Mouse (Mus musculus) brain, embryonic 14.5 days (tissue): ENCODE measurements at regions not wholly inside any gene's neighbourhood (a gene's known extent, or its start where the extent isn't known, plus 50 kb on each side); places are given as distances from the start of the nearest gene placed in this dataset.
A peak's percentile ranks its signal among the peaks of the same experiment; 100 is the strongest.

Experiments
- DNase-seq: peaks from one replicate; pipeline ENCODE4 v3.0.0-alpha.2; 2011; ENCODE audit warnings: low read depth
- CTCF ChIP-seq: fragments of 200-500 bp; IDR thresholded peaks from 2 replicates; pipeline ENCODE4 v1.5.1; 2012; ENCODE audit warnings: inconsistent platforms, mild to moderate bottlenecking, moderate library complexity, borderline replicate concordance; ENCODE audit not compliant: insufficient read depth, insufficient read length; ENCODE audit errors: extremely low read depth
- POLR2A ChIP-seq: fragments of 200-500 bp; IDR thresholded peaks from 2 replicates; pipeline ENCODE4 v1.6.1; 2012; ENCODE audit warnings: mild to moderate bottlenecking, inconsistent platforms, borderline replicate concordance; ENCODE audit not compliant: poor library complexity, insufficient read depth, insufficient read length, severe bottlenecking; ENCODE audit errors: extremely low read depth

GRCm38 (mm10) chr5:119204736-119205135 lies 465.7 kb upstream of the Tbx3 start:
- no peak for DNase-seq
- TF ChIP-seq CTCF (no peak), POLR2A (no peak)

- no peak for DNase-seq
- TF ChIP-seq CTCF = no peak
Measured at GRCm38 (mm10) chr5:119208077-119208476, 462.4 kb upstream of the Tbx3 start.

DNA sequence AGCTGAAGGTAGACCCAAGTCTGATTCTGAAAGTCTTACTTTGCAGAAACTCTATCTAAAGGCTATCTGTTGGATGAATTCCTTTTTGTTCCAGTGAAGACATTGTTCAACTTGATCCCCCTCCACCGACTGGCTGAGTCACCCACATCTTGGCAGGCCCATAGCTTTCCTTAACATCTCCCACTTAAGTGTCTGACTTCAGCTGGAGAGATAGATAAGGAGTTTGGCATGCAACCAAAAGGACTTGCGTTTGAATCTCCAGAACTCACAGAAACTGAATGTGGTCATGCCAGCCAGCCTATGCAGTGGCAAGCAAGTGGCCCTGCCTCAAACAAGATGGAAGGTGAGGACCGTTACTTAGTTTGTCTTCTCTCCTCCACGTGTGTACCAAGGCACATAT lies 457.3 kb upstream of the Tbx3 start:
- no peak for TF ChIP-seq POLR2A
- TF ChIP-seq CTCF = no peak
- no peak for DNase-seq

DNA sequence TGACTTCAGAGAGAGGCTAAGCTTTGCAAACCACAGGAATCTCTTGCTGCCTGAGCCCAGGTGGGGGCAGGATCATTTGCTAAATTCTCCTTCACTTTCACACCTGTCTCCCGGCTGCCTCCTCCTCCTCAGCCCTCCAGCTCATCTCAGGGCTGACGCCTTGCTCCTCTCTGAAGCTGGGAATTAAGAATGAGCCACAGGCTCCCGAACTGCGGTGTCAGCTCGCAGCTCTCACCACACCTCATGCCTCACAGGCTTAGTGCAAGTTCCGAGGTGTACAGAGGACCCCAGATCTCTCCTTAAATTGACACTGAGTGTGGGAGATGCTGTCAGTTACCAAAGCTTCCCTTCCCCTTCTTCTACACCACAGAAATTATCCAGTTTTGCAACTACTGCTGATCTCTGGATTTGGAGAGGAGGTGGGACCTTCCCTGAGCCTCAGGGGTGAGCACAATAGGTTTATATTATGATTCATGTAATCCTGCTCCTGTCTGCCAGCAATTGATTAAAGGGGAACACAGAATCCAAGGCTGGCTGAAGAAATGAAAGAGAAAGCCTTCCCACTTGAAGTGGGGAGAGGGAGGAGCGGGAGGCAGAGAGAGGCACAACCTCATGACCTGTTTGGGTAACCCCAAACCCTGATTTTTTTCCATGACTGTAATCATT lies 456.6 kb upstream of the Tbx3 start:
- TF ChIP-seq POLR2A (no peak), CTCF (no peak)
- no peak for DNase-seq

- no peak for DNase-seq
- TF ChIP-seq POLR2A (no peak), CTCF (peak; percentile 51; the same call in 1 of the 2 replicates)
Measured at GRCm38 (mm10) chr5:119214937-119215336, 455.5 kb upstream of the Tbx3 start.

- peak; percentile 72 for DNase-seq
- TF ChIP-seq POLR2A (no peak), CTCF (no peak)
Measured at GRCm38 (mm10) chr5:119215364-119215763, 455.1 kb upstream of the Tbx3 start.

DNA sequence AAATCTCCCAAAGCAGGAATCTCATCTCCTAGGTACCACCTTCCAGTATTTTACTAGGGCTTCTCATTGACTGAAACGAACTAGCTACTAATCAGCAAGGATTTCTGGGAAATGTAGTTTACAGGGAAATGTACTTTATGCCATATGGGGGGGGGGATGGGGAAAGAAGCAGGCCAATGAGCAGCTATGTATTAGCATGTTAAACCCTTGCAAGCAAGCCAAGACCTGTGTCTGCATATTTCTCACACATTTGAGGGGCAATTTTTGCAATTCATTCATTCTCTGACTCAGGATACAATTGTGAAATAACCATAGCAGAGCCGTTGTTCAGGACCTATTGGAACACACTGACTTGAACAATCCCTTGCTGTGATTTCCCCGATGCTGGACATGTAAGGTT lies 454.3 kb upstream of the Tbx3 start:
- TF ChIP-seq CTCF (no peak), POLR2A (no peak)
- DNase-seq = peak; percentile 64

DNA sequence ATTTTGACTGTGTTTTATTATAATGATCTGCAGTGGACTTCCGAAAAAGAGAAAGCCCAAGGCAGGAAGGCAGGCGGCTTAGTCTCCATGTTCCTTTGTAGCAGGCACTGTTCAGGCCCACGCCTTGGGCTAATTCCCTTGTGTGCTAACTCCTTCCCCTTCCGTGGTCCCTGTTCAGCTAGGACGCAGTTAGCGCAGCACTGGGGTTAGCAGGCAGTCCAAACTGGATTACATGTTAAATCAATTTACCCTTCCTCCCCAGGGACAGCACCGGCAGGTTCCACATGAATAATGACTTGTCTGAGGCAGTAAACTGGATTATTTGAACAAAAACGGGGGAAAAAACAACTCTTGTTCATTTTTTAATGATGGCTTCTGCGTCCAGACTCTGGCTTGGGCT lies 453.4 kb upstream of the Tbx3 start:
- DNase-seq = peak; percentile 26

DNA sequence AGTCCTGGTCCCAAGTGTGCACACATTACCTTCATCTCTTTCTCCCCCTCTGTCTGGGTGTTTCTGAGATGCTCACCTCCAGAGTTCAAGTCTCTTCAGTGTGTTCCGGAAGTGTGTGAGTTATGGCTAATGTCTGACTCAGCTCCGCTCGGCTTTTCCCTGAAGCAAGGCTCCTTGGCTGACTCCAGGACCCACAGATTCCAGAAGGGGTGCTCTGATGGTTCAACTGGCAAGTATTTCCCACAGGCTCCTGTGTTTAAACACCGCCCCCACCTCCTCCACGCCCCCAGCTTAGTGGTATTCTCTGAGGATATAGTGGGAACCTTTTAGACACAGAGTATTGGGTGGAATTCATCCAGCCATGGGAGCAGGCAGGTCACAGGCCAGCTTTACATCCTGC lies 441.8 kb upstream of the Tbx3 start:
- TF ChIP-seq CTCF (no peak), POLR2A (no peak)

More for the DNA sequence above, 453.4 kb upstream of the Tbx3 start:
- TF ChIP-seq POLR2A = no peak
- TF ChIP-seq CTCF = no peak

GRCm38 (mm10) chr5:119232941-119233340 lies 437.5 kb upstream of the Tbx3 start:
- no peak for TF ChIP-seq CTCF
- TF ChIP-seq POLR2A = no peak
- no peak for DNase-seq

More for the DNA sequence above, 441.8 kb upstream of the Tbx3 start:
- no peak for DNase-seq

DNA sequence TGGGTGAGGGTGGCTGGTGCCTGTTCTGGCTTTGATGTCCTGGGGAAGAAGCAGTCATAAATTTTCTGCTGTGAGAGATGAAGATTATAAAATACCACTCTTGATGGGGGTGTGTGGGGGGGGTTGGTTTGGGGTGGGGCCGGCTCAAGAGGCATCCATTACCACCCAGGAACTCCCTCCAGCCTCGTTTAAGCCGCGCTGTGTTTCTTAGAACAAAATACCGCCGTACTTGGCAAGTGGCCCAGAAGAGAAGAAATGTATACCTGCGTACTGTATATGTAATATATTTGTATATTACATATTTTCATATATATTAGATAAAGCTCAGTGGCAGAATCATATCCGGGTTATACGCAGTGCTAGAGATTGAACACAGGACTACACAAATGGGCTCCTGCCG lies 434.6 kb upstream of the Tbx3 start:
- TF ChIP-seq CTCF (no peak), POLR2A (no peak)
- no peak for DNase-seq

DNA sequence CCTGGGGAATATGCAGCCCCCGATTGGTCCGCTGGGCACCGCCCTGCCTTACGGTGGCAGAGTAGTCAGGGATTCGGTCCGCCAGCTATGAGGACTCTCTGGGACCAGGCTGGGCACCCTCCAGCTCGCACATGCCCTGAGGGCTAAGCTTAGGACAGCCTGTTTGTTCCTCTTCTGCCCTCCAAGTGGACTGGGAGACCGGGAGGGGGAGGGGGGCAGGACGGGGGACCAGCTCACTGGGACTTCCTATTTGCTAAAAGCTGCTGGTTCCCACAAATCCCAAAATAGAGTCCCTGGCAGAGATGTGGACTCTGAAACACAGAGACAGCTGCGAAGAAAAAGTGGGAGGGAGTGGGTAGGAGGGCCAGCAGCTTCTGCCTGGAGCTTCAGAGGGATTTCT lies 423.6 kb upstream of the Tbx3 start:
- no peak for TF ChIP-seq CTCF
- TF ChIP-seq POLR2A = no peak
- peak; percentile 7 for DNase-seq
